Mouse (Mus musculus): Measurements from ENCODE around the gene Lypla2.

Lypla2 gene

GRCm38 (mm10) chr4:135921257-135922120 lies 50.9 kb downstream of the Lypla2 start:
- DNase-seq (ENCODE audit: low read depth, low spot score) = no peak

- peak; percentile 85 for DNase-seq (ENCODE audit: low read depth, low spot score)
Measured at GRCm38 (mm10) chr4:135920304-135921241, 51.9 kb downstream of the Lypla2 start, which contains the start of gene Fuca1. Gene Fuca1, plus strand, starts transcription at chr4:135920735.

- DNase-seq (ENCODE audit: low read depth, low spot score) = no peak
Measured at GRCm38 (mm10) chr4:135919280-135919639, 53.2 kb downstream of the Lypla2 start.

- DNase-seq (ENCODE audit: low read depth, low spot score) = no peak
Measured at GRCm38 (mm10) chr4:135918635-135919279, 53.7 kb downstream of the Lypla2 start.
